Mouse (Mus musculus): ENCODE data around the gene Prkd1.

DNA sequence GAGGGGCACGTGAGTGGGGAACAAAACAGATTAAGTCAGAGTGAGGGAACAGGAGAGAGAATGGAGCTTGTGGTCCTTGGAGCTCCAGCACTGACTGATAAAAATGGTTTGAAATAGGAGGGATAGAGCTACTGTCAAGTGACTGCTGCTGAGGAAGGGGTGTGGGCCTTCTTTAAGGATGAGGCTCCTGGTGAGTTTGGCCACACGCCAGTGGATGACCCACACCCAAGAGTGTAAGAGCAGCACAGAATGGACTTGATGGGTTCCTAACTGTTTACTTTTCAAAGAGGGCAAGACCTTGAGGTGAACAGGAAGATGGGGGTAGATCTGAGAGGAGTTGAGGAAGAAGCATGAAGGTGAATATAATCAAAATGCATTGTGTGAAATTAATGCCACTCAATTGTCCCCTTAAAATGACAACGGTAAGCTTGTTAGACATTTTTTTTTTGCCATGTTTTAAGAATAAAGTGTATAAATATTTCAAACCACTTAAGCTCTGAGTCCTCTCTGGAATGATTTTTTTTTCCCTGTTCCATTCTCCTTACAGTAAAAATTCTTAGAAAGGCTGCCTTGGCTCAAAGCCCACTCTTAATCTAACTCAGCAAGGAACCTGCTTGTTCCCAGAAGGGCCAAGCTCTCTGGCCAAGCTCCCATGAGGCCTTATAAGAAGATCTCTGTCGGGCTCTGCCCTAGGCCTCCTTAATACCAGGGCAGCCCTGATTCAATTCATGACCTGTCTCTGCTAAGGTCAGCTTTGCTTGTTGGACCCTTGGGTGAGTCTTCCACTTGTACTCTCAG is 42.0 kb downstream of the Prkd1 start:
- TF ChIP-seq CTCF (IDR thresholded peaks at IDR 0.05; ENCODE audit: control insufficient read depth, insufficient read depth, insufficient replicate concordance, low read depth, low read length) (no peak), POLR2A (IDR thresholded peaks at IDR 0.05; ENCODE audit: control insufficient read depth, low read depth, low read length) (no peak)
